Mouse (Mus musculus): ENCODE data around the gene Gm20816. TPM values are rescaled to one million over a fixed set of nuclear protein-coding genes. Genes with fewer than 3 reads are reported as not detected.
"Not testable (repeated sequence)": the region's sequence is repeated elsewhere in the genome, so short reads cannot be mapped to it uniquely, and the experiment has no call there.

The Gm20816 gene
- polyA plus RNA-seq (2014; fragmentation: Nextera tagmentation; extraction: Ambion mirVana) = not detected in 2 replicates

DNA sequence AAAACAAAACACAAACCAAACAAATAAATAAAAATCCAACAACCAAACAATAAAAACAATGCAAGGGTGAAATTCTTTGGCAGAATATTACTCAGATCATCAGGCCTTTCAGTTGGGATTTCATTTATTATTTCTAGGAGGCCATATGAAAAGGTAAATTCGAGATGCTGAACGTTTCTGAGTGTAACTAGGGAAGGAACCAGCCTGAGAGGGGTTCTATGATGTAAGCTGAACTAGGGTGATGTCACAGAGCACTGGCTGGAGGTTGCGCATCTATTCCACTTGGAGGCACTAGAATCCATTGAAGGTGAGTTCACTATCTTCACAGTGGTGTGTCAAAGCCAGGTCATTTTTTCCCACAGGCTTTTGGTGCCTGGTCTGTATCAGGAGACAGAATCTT, at the start of gene Gm20816:
Gene Gm20816 (plus strand): TSS at position 301 of the 400 bp plus-strand sequence.
- H3K9me3 ChIP-seq (ENCODE audit: control insufficient read depth, low read length); H3K27me3 ChIP-seq (ENCODE audit: control insufficient read depth, insufficient read depth, low read length); H3K27ac ChIP-seq; H3K4me2 ChIP-seq (replicated peaks); H3K36me3 ChIP-seq (replicated peaks; ENCODE audit: control insufficient read depth, insufficient read depth); ATAC-seq (ENCODE audit: low FRiP score); DNase-seq (ENCODE audit: low spot score); H3K9ac ChIP-seq; H3K4me3 ChIP-seq (replicated peaks; ENCODE audit: low read length); H3K4me1 ChIP-seq (replicated peaks; ENCODE audit: control insufficient read depth, insufficient read depth, low read length): not testable (repeated sequence)
- WGBS = no CpG with 5 or more reads among the region's 3 CpGs

Other genes with a start within 250 kb of the Gm20816 start
- not detected in 2 replicates for gene Gm20937, start 243.1 kb upstream of the Gm20816 start, polyA plus RNA-seq (2014; fragmentation: Nextera tagmentation; extraction: Ambion mirVana)

Data from hindbrain, embryonic 14.5 days (tissue).